Mouse (Mus musculus) lung, embryonic 14.5 days (tissue): Measurements from ENCODE around the gene Cela2a. TPM values are rescaled to one million over a fixed set of nuclear protein-coding genes. Genes with fewer than 3 reads are reported as not detected.

ENCODE experiments used
- ATAC-seq: fragments of 200-750 bp; cut with Nextera tagmentation; 2 replicates; pipeline ENCODE4 v1.8.0; 2017; ENCODE audit warnings: mild to moderate bottlenecking, moderate TSS enrichment, moderate library complexity; ENCODE audit not compliant: insufficient read depth
- DNase-seq: peaks from one replicate; pipeline ENCODE4 v3.0.0-alpha.2; 2015
- H3K27ac ChIP-seq: fragments of 300-500 bp; sonication (generic); 2 replicates; pipeline ENCODE4 v1.5.1; 2014; ENCODE audit warnings: low read depth, mild to moderate bottlenecking, moderate library complexity
- H3K27me3 ChIP-seq: fragments of 300-500 bp; sonication (generic); 2 replicates; pipeline ENCODE4 v1.6.1; 2014; ENCODE audit warnings: low read length, control low read depth; ENCODE audit not compliant: insufficient read depth
- H3K36me3 ChIP-seq: fragments of 300-500 bp; sonication (generic); 2 replicates; pipeline ENCODE4 v1.6.1; 2014; ENCODE audit warnings: control low read depth; ENCODE audit not compliant: insufficient read depth
- H3K4me1 ChIP-seq: fragments of 300-500 bp; sonication (generic); 2 replicates; pipeline ENCODE4 v1.6.1; 2014; ENCODE audit warnings: antibody characterized with exemption, control low read depth; ENCODE audit not compliant: insufficient read depth
- H3K4me2 ChIP-seq: fragments of 300-500 bp; sonication (generic); 2 replicates; pipeline ENCODE4 v1.6.1; 2014; ENCODE audit warnings: mild to moderate bottlenecking
- H3K4me3 ChIP-seq: fragments of 300-500 bp; sonication (generic); 2 replicates; pipeline ENCODE4 v1.5.1; 2014; ENCODE audit warnings: low read depth, low read length
- H3K9ac ChIP-seq: fragments of 300-500 bp; sonication (generic); 2 replicates; pipeline ENCODE4 v1.6.1; 2014
- H3K9me3 ChIP-seq: fragments of 300-500 bp; sonication (generic); 2 replicates; pipeline ENCODE4 v1.6.1; 2016; ENCODE audit warnings: low read depth, low read length, control low read depth
- CTCF ChIP-seq: IDR thresholded peaks from 2 replicates; pipeline ENCODE4 v1.5.1; 2016; ENCODE audit warnings: antibody characterized with exemption, low read depth
- WGBS: fragments of 180-500 bp; shearing (Covaris S2); extraction: QIAGEN DNeasy Blood & Tissue Kit; methylation state at CpG from one replicate; pipeline ENCODE4 v1.1.7; 2014; 5-methylcytosine and 5-hydroxymethylcytosine counted together
- polyA plus RNA-seq: library from polyadenylated mRNA; unstranded; fragments of >200 nt; fragmentation: Nextera tagmentation; extraction: Ambion mirVana; gene quantifications from 2 replicates; pipeline ENCODE4 v1.2.1, GENCODE M21; 2014

Gene Cela2a
- polyA plus RNA-seq, 1 experiment from 2014 or later, result not detected

DNA sequence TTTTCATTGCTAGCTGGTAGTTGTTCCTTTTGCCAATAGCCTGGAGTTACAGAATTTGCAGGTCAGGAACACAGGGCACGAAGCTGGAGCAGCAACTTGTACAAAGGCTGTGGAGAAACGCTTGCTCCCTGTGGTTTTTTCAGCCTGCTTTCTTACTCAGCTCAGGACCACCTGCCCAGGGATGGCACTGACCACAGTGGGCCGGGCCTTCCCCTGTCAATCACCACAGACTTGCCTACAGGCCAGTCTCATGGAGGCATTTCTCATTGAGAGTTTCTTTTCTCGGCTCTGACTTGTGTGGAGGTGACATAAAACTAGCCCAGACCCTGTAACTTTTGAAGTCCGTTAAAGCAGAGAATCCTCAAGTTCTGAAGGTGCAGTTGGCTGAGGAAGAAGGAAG is 28.4 kb downstream of the Cela2a start:
- Histone ChIP-seq H3K4me2 (no peak overlapping the region), H3K9me3 (no peaks in the 10 kb centered on the region), H3K9ac (no peak overlapping the region), H3K4me3 (no peak overlapping the region), H3K27me3 (no peaks in the 10 kb centered on the region), H3K27ac (no peak overlapping the region), H3K36me3 (peaks cover 16% of the 10 kb centered on the region), H3K4me1 (no peaks in the 10 kb centered on the region)
- WGBS, result 88% methylated on average over 5 of the region's 5 CpGs
- ATAC-seq (no peak), DNase-seq (no peak)
- no peak for TF ChIP-seq CTCF

DNA sequence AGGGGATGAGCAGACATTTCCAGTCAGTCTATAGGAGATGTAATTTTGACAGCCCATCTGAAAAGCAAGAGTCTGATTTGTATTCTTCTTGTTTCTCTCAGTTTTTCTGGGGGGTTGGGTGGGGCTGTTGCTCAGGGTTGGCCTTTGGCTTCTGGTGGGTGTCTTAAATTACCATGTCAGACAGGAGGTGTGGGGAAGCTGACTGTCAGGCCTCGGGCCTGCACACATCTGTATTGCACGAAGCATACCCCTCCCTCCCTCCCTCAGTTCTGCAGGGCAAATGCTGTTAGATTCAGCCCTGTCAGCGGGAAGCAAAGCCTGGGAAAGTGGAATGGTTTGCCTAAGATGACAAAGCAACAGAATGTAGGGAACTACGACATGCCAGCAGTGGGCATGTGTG is 29.0 kb downstream of the Cela2a start:
- Histone ChIP-seq H3K27me3 (no peaks in the 10 kb centered on the region), H3K4me1 (no peaks in the 10 kb centered on the region), H3K9me3 (no peaks in the 10 kb centered on the region), H3K4me3 (no peak overlapping the region), H3K9ac (no peak overlapping the region), H3K27ac (no peak overlapping the region), H3K4me2 (no peak overlapping the region), H3K36me3 (peaks cover 16% of the 10 kb centered on the region)
- ATAC-seq (no peak), DNase-seq (no peak)
- 70% methylated on average over 4 of the region's 4 CpGs for WGBS
- no peak for TF ChIP-seq CTCF

DNA sequence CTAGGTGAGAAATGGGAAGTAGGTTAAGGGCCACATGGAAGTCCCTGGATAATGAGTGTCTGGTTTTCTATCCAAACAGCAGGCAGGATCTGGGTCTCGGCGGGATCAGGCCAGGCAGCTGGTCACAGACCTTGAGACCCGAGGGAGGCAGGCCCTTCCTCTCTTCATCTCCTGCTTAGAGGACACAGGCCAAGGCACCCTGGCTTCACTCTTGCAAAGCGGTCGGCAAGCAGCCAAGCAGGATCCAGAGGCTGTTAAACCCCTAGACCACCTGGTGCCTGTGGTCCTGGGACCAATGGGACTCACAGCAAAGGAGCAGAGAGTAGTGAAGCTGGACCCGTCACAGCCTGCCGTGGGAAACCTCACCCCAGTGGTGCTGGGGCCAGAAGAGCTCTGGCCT is 29.6 kb downstream of the Cela2a start:
- H3K27me3 ChIP-seq, result no peaks in the 10 kb centered on the region
- WGBS, result 82% methylated on average over 7 of the region's 7 CpGs
- no peak for ATAC-seq
- no peak for DNase-seq
- H3K4me3 ChIP-seq, result no peak overlapping the region
- H3K9me3 ChIP-seq, result no peaks in the 10 kb centered on the region
- H3K4me1 ChIP-seq, result no peaks in the 10 kb centered on the region
- no peak overlapping the region for H3K9ac ChIP-seq
- TF ChIP-seq CTCF, result no peak
- no peak overlapping the region for H3K4me2 ChIP-seq
- peaks cover 16% of the 10 kb centered on the region for H3K36me3 ChIP-seq
- no peak overlapping the region for H3K27ac ChIP-seq

GRCm38 (mm10) chr4:141794152-141794535 is 31.8 kb downstream of the Cela2a start:
- WGBS, result 9% methylated on average over 5 of the region's 5 CpGs
- Histone ChIP-seq H3K9ac (peak overlapping the region; percentile 64), H3K36me3 (peaks cover 16% of the 10 kb centered on the region), H3K27ac (peak overlapping the region; percentile 90), H3K4me3 (peak overlapping the region; percentile 55), H3K4me2 (peak overlapping the region; percentile 60), H3K9me3 (no peaks in the 10 kb centered on the region), H3K4me1 (no peaks in the 10 kb centered on the region), H3K27me3 (no peaks in the 10 kb centered on the region)
- TF ChIP-seq CTCF, result no peak
- no peak for ATAC-seq
- DNase-seq, result no peak

GRCm38 (mm10) chr4:141793282-141794151 is 32.4 kb downstream of the Cela2a start, which contains the start of gene Casp9:
Casp9 (plus strand) TSS chr4:141793612.
- Histone ChIP-seq H3K4me2 (peak within 1 kb of the TSS; percentile 60), H3K36me3 (peaks cover 16% of the 10 kb centered on the region), H3K27me3 (no peaks in the 10 kb centered on the region), H3K9me3 (no peaks in the 10 kb centered on the region), H3K4me1 (no peaks in the 10 kb centered on the region), H3K4me3 (peak within 1 kb of the TSS; percentile 55), H3K9ac (peak within 1 kb of the TSS; percentile 64), H3K27ac (peak within 1 kb of the TSS; percentile 90)
- ATAC-seq (peak; percentile 85), DNase-seq (peak; percentile 99)
- TF ChIP-seq CTCF, result no peak
- under 1% methylated on average over 73 of the region's 80 CpGs for WGBS

DNA sequence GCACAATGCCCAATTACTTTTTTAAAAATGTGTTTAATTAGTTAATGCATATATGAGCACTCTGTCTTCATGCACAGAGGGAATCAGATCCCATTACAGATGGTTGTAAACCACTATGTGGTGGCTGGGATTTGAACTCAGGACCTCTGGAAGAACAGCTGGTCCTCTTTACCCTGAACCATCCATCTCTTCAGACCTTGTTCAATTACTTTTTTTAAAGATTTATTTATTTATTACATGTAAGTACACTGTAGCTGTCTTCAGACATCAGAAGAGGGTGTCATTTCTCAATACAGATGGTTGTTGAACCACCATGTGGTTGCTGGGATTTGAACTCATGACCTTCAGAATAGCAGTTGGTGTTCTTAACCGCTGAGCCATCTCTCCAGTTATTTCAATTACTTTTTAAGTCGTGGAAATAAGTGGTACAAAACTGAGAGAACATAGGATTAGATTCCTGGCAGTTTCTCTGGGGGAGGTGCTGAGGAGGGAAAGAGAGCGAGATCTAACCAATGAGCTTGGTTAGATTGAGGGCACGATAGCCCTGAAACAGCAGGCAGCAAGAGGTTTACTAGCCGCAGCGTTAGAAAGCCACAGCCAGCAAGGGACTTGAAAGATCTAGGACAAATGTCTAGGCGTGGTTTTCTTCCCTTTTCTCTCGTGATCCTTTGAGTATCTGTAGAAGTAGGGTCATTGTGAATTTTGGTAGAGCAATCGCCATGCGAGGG is 33.2 kb downstream of the Cela2a start:
- no peak for TF ChIP-seq CTCF
- WGBS, result 11% methylated on average over 10 of the region's 10 CpGs

GRCm38 (mm10) chr4:141791951-141792350 is 34.0 kb downstream of the Cela2a start:
- no peak for TF ChIP-seq CTCF
- H3K36me3 ChIP-seq, result peaks cover 6% of the 10 kb centered on the region; the same call in 1 of the 2 replicates

More for the DNA sequence above, 33.2 kb downstream of the Cela2a start:
- Histone ChIP-seq H3K4me1 (no peaks in the 10 kb centered on the region), H3K9me3 (no peaks in the 10 kb centered on the region), H3K27ac (peak overlapping the region; percentile 89), H3K9ac (peak overlapping the region; percentile 27; the same call in 1 of the 2 replicates), H3K4me2 (peak overlapping the region; percentile 60), H3K36me3 (peaks cover 14% of the 10 kb centered on the region), H3K27me3 (no peaks in the 10 kb centered on the region), H3K4me3 (peak overlapping the region; percentile 55)
- DNase-seq, result no peak
- no peak for ATAC-seq

More at GRCm38 (mm10) chr4:141791951-141792350, 34.0 kb downstream of the Cela2a start:
- Histone ChIP-seq H3K27me3 (no peaks in the 10 kb centered on the region), H3K27ac (no peak overlapping the region), H3K4me1 (no peaks in the 10 kb centered on the region), H3K4me3 (no peak overlapping the region), H3K4me2 (no peak overlapping the region), H3K9me3 (no peaks in the 10 kb centered on the region), H3K9ac (no peak overlapping the region)
- ATAC-seq, result no peak
- DNase-seq, result no peak
- 77% methylated on average over 8 of the region's 8 CpGs for WGBS
